Mouse (Mus musculus) small intestine, adult 2 months (tissue): ENCODE results near the gene Mvk. TPM values are rescaled to one million over a fixed set of nuclear protein-coding genes. Genes with fewer than 3 reads are reported as not detected.
A peak's percentile ranks its signal among the peaks of the same experiment; 100 is the strongest.

Experiments
- H3K27ac ChIP-seq: fragments of 200-500 bp; 2 replicates; pipeline ENCODE4 v1.5.1; 2012; ENCODE audit warnings: low read depth, low read length, control low read depth, inconsistent platforms; ENCODE audit not compliant: insufficient read depth
- H3K27me3 ChIP-seq: fragments of 200-500 bp; 2 replicates; pipeline ENCODE4 v1.6.1; 2012; ENCODE audit warnings: mild to moderate bottlenecking, moderate library complexity, low read length, inconsistent platforms; ENCODE audit not compliant: control insufficient read depth, insufficient read depth
- H3K36me3 ChIP-seq: fragments of 200-500 bp; 2 replicates; pipeline ENCODE4 v1.6.1; 2012; ENCODE audit warnings: mild to moderate bottlenecking, low read length, control low read depth, inconsistent platforms; ENCODE audit not compliant: control insufficient read depth, insufficient read depth
- H3K4me1 ChIP-seq: fragments of 200-500 bp; 2 replicates; pipeline ENCODE4 v1.6.1; 2012; ENCODE audit warnings: low read length, inconsistent platforms, mixed read lengths; ENCODE audit not compliant: control insufficient read depth, insufficient read depth, insufficient read length
- H3K4me3 ChIP-seq: fragments of 200-500 bp; 2 replicates; pipeline ENCODE4 v1.5.1; 2012; ENCODE audit warnings: low read depth, mild to moderate bottlenecking, control low read depth, inconsistent platforms, low read length, moderate library complexity
- CTCF ChIP-seq: fragments of 200-500 bp; IDR thresholded peaks from 2 replicates; pipeline ENCODE4 v1.5.1; 2012; ENCODE audit warnings: low read depth, mild to moderate bottlenecking, control low read depth, inconsistent platforms, low read length, moderate library complexity, mixed read lengths; ENCODE audit not compliant: insufficient replicate concordance, insufficient read length; ENCODE audit errors: extremely low read depth
- POLR2A ChIP-seq: fragments of 200-500 bp; IDR thresholded peaks from 2 replicates; pipeline ENCODE4 v1.6.1; 2012; ENCODE audit warnings: low read depth, mild to moderate bottlenecking, control low read depth, inconsistent platforms, low read length, moderate library complexity
- WGBS: fragments of 180-500 bp; shearing (Covaris S2); methylation state at CpG from one replicate; pipeline ENCODE4 v1.1.7; 2018; 5-methylcytosine and 5-hydroxymethylcytosine counted together
- polyA plus RNA-seq: library from polyadenylated mRNA; depleted of rRNA; stranded (reverse); fragments of >200 nt; gene quantifications from 2 replicates; pipeline ENCODE4 v1.2.3, GENCODE M21; 2012; rRNA removed

The Mvk gene
- polyA plus RNA-seq = 23.6 and 44.6 TPM in 2 replicates

- under 1% methylated on average over 43 of the region's 43 CpGs for WGBS
- peak; percentile 95 for TF ChIP-seq POLR2A
- no peak for TF ChIP-seq CTCF
- Histone ChIP-seq H3K27ac (peak within 1 kb of the TSS; percentile 1; the same call in 1 of the 2 replicates), H3K4me1 (peaks cover 3% of the 10 kb centered on the region; the same call in 1 of the 2 replicates), H3K36me3 (peaks cover 3% of the 10 kb centered on the region; the same call in 1 of the 2 replicates), H3K4me3 (peak within 1 kb of the TSS; percentile 82), H3K27me3 (no peaks in the 10 kb centered on the region)
Observed at GRCm38 (mm10) chr5:114443566-114444367, at the start of gene Mvk, which contains the start of gene Mmab. Gene Mvk (plus strand): TSS chr5:114444269. Gene Mmab (minus strand): TSS chr5:114444060.

- Histone ChIP-seq H3K27me3 (no peaks in the 10 kb centered on the region), H3K36me3 (peaks cover 98% of the 10 kb centered on the region), H3K27ac (no peak overlapping the region), H3K4me1 (no peaks in the 10 kb centered on the region), H3K4me3 (no peak overlapping the region)
- no peak for TF ChIP-seq CTCF
- no peak for TF ChIP-seq POLR2A
- 95% methylated on average over 14 of the region's 14 CpGs for WGBS
Observed at GRCm38 (mm10) chr5:114406592-114406991, 37.5 kb upstream of the Mvk start.

GRCm38 (mm10) chr5:114407269-114407668 is 36.8 kb upstream of the Mvk start:
- Histone ChIP-seq H3K4me3 (no peak overlapping the region), H3K36me3 (peaks cover 98% of the 10 kb centered on the region), H3K4me1 (no peaks in the 10 kb centered on the region), H3K27ac (no peak overlapping the region), H3K27me3 (no peaks in the 10 kb centered on the region)
- TF ChIP-seq POLR2A (no peak), CTCF (no peak)
- 61% methylated on average over 10 of the region's 10 CpGs for WGBS

- TF ChIP-seq POLR2A (no peak), CTCF (no peak)
- WGBS = 91% methylated on average over 9 of the region's 9 CpGs
Observed at GRCm38 (mm10) chr5:114407810-114408209, 36.3 kb upstream of the Mvk start.

GRCm38 (mm10) chr5:114408846-114409245 is 35.2 kb upstream of the Mvk start:
- WGBS = 92% methylated on average over 11 of the region's 11 CpGs
- Histone ChIP-seq H3K4me1 (no peaks in the 10 kb centered on the region), H3K36me3 (peaks cover 97% of the 10 kb centered on the region), H3K27ac (no peak overlapping the region), H3K4me3 (no peak overlapping the region), H3K27me3 (no peaks in the 10 kb centered on the region)
- TF ChIP-seq POLR2A (no peak), CTCF (no peak)

More at GRCm38 (mm10) chr5:114407810-114408209, 36.3 kb upstream of the Mvk start:
- Histone ChIP-seq H3K27ac (no peak overlapping the region), H3K36me3 (peaks cover 98% of the 10 kb centered on the region), H3K27me3 (no peaks in the 10 kb centered on the region), H3K4me1 (no peaks in the 10 kb centered on the region), H3K4me3 (no peak overlapping the region)

- Histone ChIP-seq H3K4me1 (no peaks in the 10 kb centered on the region), H3K36me3 (peaks cover 93% of the 10 kb centered on the region), H3K27ac (no peak overlapping the region), H3K4me3 (no peak overlapping the region), H3K27me3 (no peaks in the 10 kb centered on the region)
- 88% methylated on average over 13 of the region's 13 CpGs for WGBS
- no peak for TF ChIP-seq CTCF
- no peak for TF ChIP-seq POLR2A
Observed at GRCm38 (mm10) chr5:114410429-114410828, 33.6 kb upstream of the Mvk start.

GRCm38 (mm10) chr5:114412361-114412998 is 31.6 kb upstream of the Mvk start:
- TF ChIP-seq POLR2A = no peak
- no peak for TF ChIP-seq CTCF
- WGBS = 81% methylated on average over 23 of the region's 23 CpGs
- H3K27me3 ChIP-seq = no peaks in the 10 kb centered on the region
- no peaks in the 10 kb centered on the region for H3K4me1 ChIP-seq
- H3K36me3 ChIP-seq = peaks cover 92% of the 10 kb centered on the region
- H3K27ac ChIP-seq = no peak overlapping the region
- H3K4me3 ChIP-seq = no peak overlapping the region
